Mouse (Mus musculus): ENCODE data around the gene Pbx1. TPM values are rescaled to one million over a fixed set of nuclear protein-coding genes. Genes with fewer than 3 reads are reported as not detected.
A peak's percentile ranks its signal among the peaks of the same experiment; 100 is the strongest.

The Pbx1 gene
- total RNA-seq, 1 experiment, result 10.0 TPM

- H3K4me3 ChIP-seq (ENCODE audit: insufficient read depth in 1 of 2, low read depth in 1 of 2, low read length in 2 of 2, poor library complexity in 1 of 2, severe bottlenecking in 1 of 2), result no peak overlapping the region
- in situ Hi-C loops (cut with MboI; ENCODE audit: low sequenced_read_pairs in 2 of 2, unreplicated experiment in 2 of 2), result no loop called here
- H3K4me1 ChIP-seq (ENCODE audit: control insufficient read depth in 2 of 2, insufficient read depth in 2 of 2, low read length in 2 of 2, poor library complexity in 1 of 2), result peaks cover 11 to 24% of the 10 kb centered on the region in 2 experiments
- TF ChIP-seq ZC3H11A (IDR thresholded peaks at IDR 0.05; ENCODE audit: borderline replicate concordance, low read depth, low read length) (no peak), MAFK (IDR thresholded peaks at IDR 0.05; ENCODE audit: insufficient read depth, low read depth, low read length) (no peak), HCFC1 (IDR thresholded peaks at IDR 0.05; ENCODE audit: borderline replicate concordance, insufficient read depth, low read length) (no peak), CHD2 (IDR thresholded peaks at IDR 0.05; ENCODE audit: low read depth, low read length) (no peak), ZNF384 (IDR thresholded peaks at IDR 0.05; ENCODE audit: low read depth, low read length) (no peak)
- H3K36me3 ChIP-seq (ENCODE audit: control insufficient read depth, insufficient read depth, low read length, poor library complexity, severe bottlenecking), result no peaks in the 10 kb centered on the region
- DNase-seq (ENCODE audit: low read depth, low spot score), result no peak
- no peak overlapping the region for H3K27ac ChIP-seq (ENCODE audit: insufficient read depth, low read depth, low read length, poor library complexity, severe bottlenecking)
- no peak overlapping the region for H3K9ac ChIP-seq (ENCODE audit: insufficient read depth, low read depth, low read length, poor library complexity, severe bottlenecking)
- no peaks in the 10 kb centered on the region for H3K9me3 ChIP-seq (ENCODE audit: control insufficient read depth, insufficient read depth, low read depth, low read length)
These were observed 48.1 kb downstream of the Pbx1 start for GRCm38 (mm10) chr1:168383832-168384593.

- peaks cover 11 to 24% of the 10 kb centered on the region in 2 experiments for H3K4me1 ChIP-seq (ENCODE audit: control insufficient read depth in 2 of 2, insufficient read depth in 2 of 2, low read length in 2 of 2, poor library complexity in 1 of 2)
- H3K9me3 ChIP-seq (ENCODE audit: control insufficient read depth, insufficient read depth, low read depth, low read length), result no peaks in the 10 kb centered on the region
- no peak overlapping the region for H3K9ac ChIP-seq (ENCODE audit: insufficient read depth, low read depth, low read length, poor library complexity, severe bottlenecking)
- H3K27ac ChIP-seq (ENCODE audit: insufficient read depth, low read depth, low read length, poor library complexity, severe bottlenecking), result no peak overlapping the region; the same call in 1 of the 2 replicates
- H3K36me3 ChIP-seq (ENCODE audit: control insufficient read depth, insufficient read depth, low read length, poor library complexity, severe bottlenecking), result no peaks in the 10 kb centered on the region
- in situ Hi-C loops (cut with MboI; ENCODE audit: low sequenced_read_pairs in 2 of 2, unreplicated experiment in 2 of 2), result no loop called here
- peak; percentile 43 for DNase-seq (ENCODE audit: low read depth, low spot score)
- H3K4me3 ChIP-seq (ENCODE audit: insufficient read depth in 1 of 2, low read depth in 1 of 2, low read length in 2 of 2, poor library complexity in 1 of 2, severe bottlenecking in 1 of 2), result no peak overlapping the region
- TF ChIP-seq MAFK (IDR thresholded peaks at IDR 0.05; ENCODE audit: insufficient read depth, low read depth, low read length) (no peak), CHD2 (IDR thresholded peaks at IDR 0.05; ENCODE audit: low read depth, low read length) (no peak), ZC3H11A (IDR thresholded peaks at IDR 0.05; ENCODE audit: borderline replicate concordance, low read depth, low read length) (no peak), HCFC1 (IDR thresholded peaks at IDR 0.05; ENCODE audit: borderline replicate concordance, insufficient read depth, low read length) (no peak), ZNF384 (IDR thresholded peaks at IDR 0.05; ENCODE audit: low read depth, low read length) (no peak)
These were observed 49.3 kb downstream of the Pbx1 start for GRCm38 (mm10) chr1:168382823-168383157.

- Histone ChIP-seq H3K9ac (ENCODE audit: insufficient read depth, low read depth, low read length, poor library complexity, severe bottlenecking) (no peak overlapping the region), H3K36me3 (ENCODE audit: control insufficient read depth, insufficient read depth, low read length, poor library complexity, severe bottlenecking) (no peaks in the 10 kb centered on the region), H3K9me3 (ENCODE audit: control insufficient read depth, insufficient read depth, low read depth, low read length) (no peaks in the 10 kb centered on the region), H3K4me3 (ENCODE audit: insufficient read depth in 1 of 2, low read depth in 1 of 2, low read length in 2 of 2, poor library complexity in 1 of 2, severe bottlenecking in 1 of 2) (no peak overlapping the region), H3K27ac (ENCODE audit: insufficient read depth, low read depth, low read length, poor library complexity, severe bottlenecking) (peak overlapping the region; percentile 38), H3K4me1 (ENCODE audit: control insufficient read depth in 2 of 2, insufficient read depth in 2 of 2, low read length in 2 of 2, poor library complexity in 1 of 2) (peaks cover 11 to 24% of the 10 kb centered on the region in 2 experiments)
- DNase-seq (ENCODE audit: low read depth, low spot score), result no peak
- no peak for TF ChIP-seq ZC3H11A (IDR thresholded peaks at IDR 0.05; ENCODE audit: borderline replicate concordance, low read depth, low read length)
- TF ChIP-seq HCFC1 (IDR thresholded peaks at IDR 0.05; ENCODE audit: borderline replicate concordance, insufficient read depth, low read length), result no peak
- no peak for TF ChIP-seq MAFK (IDR thresholded peaks at IDR 0.05; ENCODE audit: insufficient read depth, low read depth, low read length)
- no peak for TF ChIP-seq CHD2 (IDR thresholded peaks at IDR 0.05; ENCODE audit: low read depth, low read length)
- no peak for TF ChIP-seq ZNF384 (IDR thresholded peaks at IDR 0.05; ENCODE audit: low read depth, low read length)
- in situ Hi-C loops (cut with MboI; ENCODE audit: low sequenced_read_pairs in 2 of 2, unreplicated experiment in 2 of 2), result no loop called here
These were observed 49.8 kb downstream of the Pbx1 start for GRCm38 (mm10) chr1:168382106-168382822.

GRCm38 (mm10) chr1:168381451-168381850 is 50.6 kb downstream of the Pbx1 start:
- Histone ChIP-seq H3K9me3 (ENCODE audit: control insufficient read depth, insufficient read depth, low read depth, low read length) (no peaks in the 10 kb centered on the region), H3K4me1 (ENCODE audit: control insufficient read depth in 2 of 2, insufficient read depth in 2 of 2, low read length in 2 of 2, poor library complexity in 1 of 2) (peaks cover 11 to 24% of the 10 kb centered on the region in 2 experiments), H3K27ac (ENCODE audit: insufficient read depth, low read depth, low read length, poor library complexity, severe bottlenecking) (no peak overlapping the region), H3K9ac (ENCODE audit: insufficient read depth, low read depth, low read length, poor library complexity, severe bottlenecking) (no peak overlapping the region), H3K36me3 (ENCODE audit: control insufficient read depth, insufficient read depth, low read length, poor library complexity, severe bottlenecking) (no peaks in the 10 kb centered on the region), H3K4me3 (ENCODE audit: insufficient read depth in 1 of 2, low read depth in 1 of 2, low read length in 2 of 2, poor library complexity in 1 of 2, severe bottlenecking in 1 of 2) (no peak overlapping the region)
- DNase-seq (ENCODE audit: low read depth, low spot score), result no peak
- TF ChIP-seq CHD2 (IDR thresholded peaks at IDR 0.05; ENCODE audit: low read depth, low read length) (no peak), ZNF384 (IDR thresholded peaks at IDR 0.05; ENCODE audit: low read depth, low read length) (no peak), ZC3H11A (IDR thresholded peaks at IDR 0.05; ENCODE audit: borderline replicate concordance, low read depth, low read length) (no peak), HCFC1 (IDR thresholded peaks at IDR 0.05; ENCODE audit: borderline replicate concordance, insufficient read depth, low read length) (no peak), MAFK (IDR thresholded peaks at IDR 0.05; ENCODE audit: insufficient read depth, low read depth, low read length) (no peak)
- in situ Hi-C loops (cut with MboI; ENCODE audit: low sequenced_read_pairs in 2 of 2, unreplicated experiment in 2 of 2), result no loop called here

Measured in ES-E14 (cell line).